Mouse (Mus musculus) testis, adult 2 months (tissue): ENCODE data around the gene Safb2.

Source experiments
- CTCF ChIP-seq: fragments of 200-500 bp; IDR thresholded peaks from 2 replicates; pipeline ENCODE4 v1.5.1; 2012; ENCODE audit warnings: low read depth, mild to moderate bottlenecking, inconsistent platforms, low read length, moderate library complexity; ENCODE audit not compliant: control insufficient read depth, insufficient read depth, insufficient replicate concordance
- POLR2A ChIP-seq: fragments of 200-500 bp; IDR thresholded peaks from 2 replicates; pipeline ENCODE4 v1.6.1; 2012; ENCODE audit warnings: low read depth, mild to moderate bottlenecking, inconsistent platforms, low read length, moderate library complexity; ENCODE audit not compliant: control insufficient read depth

DNA sequence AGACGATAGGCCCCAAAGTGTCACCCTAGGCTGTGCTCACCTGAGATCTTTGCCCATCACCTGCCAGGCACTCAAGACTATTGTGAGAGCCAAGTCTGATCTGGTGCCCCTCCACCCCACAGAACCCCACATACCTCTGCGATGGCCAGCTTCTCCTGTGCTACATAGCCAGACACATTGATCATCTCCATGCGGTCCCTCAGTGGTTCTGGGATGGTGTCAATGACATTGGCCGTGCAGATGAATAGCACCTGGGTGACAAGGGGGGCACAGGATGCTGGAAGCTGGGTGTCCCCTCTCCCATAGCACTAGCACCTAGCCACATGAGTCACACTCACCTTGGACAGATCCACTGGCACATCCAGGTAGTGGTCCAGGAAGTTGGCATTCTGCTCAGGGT lies 31.4 kb upstream of the Safb2 start:
- TF ChIP-seq POLR2A: no peak
- TF ChIP-seq CTCF: no peak
